Mouse (Mus musculus): ENCODE data around the gene Rab31.

The Rab31 gene

DNA sequence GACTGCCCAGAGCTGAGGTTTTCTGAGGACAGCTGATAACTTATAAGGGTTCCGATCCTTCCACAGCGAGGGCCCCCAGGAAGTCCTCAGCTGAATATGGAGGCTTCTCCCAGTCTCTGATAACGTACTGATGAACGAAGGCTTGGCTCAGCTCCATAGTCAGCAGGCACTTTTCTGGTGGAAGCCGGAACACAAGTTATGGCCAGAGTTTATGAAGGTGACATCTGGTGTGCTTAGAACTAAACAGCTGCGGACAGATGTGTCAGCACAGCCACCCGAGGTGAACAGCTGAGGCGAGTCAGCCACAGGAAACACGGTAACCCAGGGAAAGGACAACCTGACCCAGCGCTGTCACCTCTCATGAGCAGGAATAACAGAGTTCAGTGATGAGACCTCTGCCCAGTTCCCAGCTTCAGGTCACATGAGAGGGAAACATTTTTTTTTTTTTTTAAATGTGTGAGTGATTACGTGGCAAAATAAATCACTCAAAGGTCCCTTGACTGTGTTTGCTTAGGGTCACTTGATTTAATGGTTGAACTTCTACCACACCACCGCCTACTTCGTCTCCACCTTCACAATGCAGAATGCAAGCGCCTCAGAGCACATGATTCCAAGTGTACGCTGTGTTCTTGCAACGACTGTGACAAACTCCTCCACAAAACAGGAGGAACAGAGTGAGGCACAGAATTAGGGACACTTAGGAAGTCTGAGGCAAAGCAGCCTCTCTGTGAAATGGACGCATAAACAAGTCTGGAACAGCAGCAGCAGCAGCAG is 106.0 kb downstream of the Rab31 start:
- DNase-seq (ENCODE audit: low read depth): no peak

DNA sequence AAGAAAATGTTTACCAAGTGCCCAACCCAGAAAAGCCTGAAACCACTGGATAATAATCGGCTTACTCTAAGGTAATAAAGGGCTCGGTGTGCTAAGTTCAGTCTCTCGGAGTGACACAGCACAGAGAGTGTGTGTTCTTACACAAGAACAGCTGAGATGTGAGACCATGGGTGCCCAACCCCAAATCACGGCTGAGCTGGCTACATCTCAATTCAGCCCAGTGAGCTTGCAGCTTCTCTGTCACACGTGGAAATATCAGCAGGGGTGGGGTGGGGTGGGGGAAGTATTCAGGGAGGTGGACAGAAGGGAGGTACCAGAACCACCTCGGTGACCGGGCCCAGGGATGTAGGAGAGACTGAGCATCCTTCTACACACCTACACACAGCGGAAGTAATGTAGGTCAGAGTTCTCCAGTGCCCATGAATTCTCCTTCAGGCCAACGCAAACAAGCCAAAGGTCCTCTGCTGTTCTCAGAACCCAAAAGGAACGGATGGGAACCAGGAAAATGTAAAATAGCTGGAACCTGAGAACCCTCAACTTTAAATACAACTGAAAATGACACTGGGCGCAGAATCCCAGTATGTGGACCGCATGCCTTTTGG is 106.7 kb downstream of the Rab31 start:
- DNase-seq (ENCODE audit: low read depth): no peak

DNA sequence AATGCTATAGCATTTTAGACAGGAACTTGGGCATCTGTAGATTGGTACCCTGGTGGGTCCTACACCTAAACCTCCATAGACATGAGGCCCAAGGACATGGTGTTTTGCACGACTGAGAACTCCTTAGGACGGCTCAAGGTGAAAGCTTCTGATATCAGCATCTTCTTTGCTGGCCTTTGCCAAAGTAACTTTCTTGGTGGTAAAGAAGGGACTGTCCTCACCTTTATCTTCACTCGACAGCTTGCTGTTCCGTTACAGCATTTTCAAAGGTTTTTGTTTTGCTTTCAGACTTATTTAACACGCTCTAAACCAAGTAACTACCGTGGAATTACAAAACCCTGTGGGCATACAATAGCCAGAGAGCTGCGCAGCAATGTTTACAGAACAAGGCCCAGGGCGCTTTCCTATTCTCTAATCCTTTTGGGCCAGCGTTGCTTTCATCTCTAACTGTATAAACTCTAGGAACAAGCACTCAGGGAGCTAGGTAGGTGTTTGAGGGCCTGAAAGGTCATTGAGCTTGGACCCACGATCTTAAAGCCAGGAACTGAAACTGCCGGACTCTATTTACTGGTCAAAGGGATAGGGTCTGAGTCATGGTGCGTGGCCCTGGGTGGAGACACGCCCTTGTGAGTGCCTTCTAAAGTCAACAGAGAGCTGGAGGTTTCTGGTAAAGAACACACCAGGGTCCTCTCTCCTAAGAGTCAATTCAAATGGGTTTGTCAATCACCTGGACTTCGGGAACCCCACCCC is 109.0 kb downstream of the Rab31 start:
- no peak for DNase-seq (ENCODE audit: low read depth)

DNA sequence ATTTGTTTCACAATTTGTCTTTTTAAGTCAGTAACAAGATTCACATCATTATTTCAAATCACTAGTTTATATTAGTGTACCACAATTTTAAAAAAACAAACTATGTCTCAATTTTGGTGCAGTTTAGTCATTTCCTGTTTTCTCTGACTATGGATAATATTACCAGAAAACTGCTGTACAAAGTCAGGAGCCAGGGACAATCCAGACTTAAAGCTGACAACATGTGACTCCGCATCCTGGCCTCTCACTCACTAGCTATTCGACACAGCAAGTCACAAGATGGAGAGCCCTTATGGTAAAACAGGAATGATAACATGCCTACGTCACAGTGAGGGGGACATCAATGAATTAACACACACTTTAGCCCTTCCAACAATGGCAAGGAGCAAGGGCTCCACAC is 109.9 kb downstream of the Rab31 start:
- DNase-seq (ENCODE audit: low read depth): no peak

- DNase-seq (ENCODE audit: low read depth): no peak
Measured at GRCm38 (mm10) chr17:65658416-65658815, 114.1 kb downstream of the Rab31 start.

DNA sequence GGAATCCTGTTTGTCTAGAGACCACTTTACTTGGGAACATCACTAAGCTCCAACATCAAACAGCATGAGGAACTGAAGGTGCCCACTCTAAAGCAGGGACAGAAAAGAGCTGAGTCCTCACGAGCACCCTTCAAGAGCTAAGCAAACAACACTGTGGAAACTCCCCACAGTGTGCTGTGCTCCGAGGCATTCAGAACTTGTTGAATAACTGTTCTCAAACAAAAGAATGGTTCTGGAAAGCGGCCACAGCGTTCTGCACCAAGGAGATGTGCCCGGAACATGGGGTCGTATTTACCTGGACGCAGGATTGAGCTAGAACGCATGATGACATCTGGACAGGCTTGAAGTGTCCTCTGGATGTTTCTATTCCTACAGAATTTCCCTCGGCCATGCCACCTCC is 114.6 kb downstream of the Rab31 start:
- DNase-seq (ENCODE audit: low read depth): no peak

GRCm38 (mm10) chr17:65656731-65657130 is 115.8 kb downstream of the Rab31 start:
- DNase-seq (ENCODE audit: low read depth): no peak

- no peak for DNase-seq (ENCODE audit: low read depth)
Measured at GRCm38 (mm10) chr17:65656076-65656475, 116.5 kb downstream of the Rab31 start.

- no peak for DNase-seq (ENCODE audit: low read depth)
Measured at GRCm38 (mm10) chr17:65655608-65656007, 116.9 kb downstream of the Rab31 start.

DNA sequence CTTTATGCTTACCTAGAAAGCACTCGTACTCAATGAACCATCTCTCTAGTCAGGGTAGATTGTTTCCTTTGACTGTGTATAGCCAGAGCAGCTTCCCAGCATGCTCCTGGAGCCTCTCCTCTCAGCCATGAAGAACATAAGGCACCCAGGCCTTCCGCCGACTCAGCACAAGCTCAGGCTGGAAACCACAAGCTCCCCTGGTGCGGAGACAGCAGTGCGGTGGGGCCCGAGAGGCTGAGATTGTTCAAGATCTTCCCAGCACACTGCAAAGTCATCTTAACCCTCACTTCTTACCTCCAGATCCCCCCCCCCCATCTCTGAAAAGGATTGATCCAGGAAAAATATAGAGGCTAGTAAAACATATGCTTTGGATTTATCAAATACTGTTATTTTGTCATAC is 122.0 kb downstream of the Rab31 start:
- DNase-seq (ENCODE audit: low read depth): no peak

DNA sequence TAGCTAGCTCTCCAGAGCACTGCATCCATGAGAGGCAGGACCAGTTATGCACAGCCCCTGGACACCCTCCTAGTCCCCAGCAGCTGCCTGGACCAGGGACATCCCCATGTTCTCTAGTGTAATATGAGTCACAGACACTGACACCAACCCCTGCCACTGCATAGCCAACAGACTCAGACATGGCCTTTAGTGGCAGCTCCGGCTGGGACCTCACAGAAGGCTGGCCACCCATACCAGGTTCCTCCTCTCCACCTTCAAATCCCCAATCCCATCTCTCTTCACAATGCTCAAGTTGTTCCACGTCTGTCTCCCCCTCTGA is 123.4 kb downstream of the Rab31 start:
- DNase-seq (ENCODE audit: low read depth): no peak

DNA sequence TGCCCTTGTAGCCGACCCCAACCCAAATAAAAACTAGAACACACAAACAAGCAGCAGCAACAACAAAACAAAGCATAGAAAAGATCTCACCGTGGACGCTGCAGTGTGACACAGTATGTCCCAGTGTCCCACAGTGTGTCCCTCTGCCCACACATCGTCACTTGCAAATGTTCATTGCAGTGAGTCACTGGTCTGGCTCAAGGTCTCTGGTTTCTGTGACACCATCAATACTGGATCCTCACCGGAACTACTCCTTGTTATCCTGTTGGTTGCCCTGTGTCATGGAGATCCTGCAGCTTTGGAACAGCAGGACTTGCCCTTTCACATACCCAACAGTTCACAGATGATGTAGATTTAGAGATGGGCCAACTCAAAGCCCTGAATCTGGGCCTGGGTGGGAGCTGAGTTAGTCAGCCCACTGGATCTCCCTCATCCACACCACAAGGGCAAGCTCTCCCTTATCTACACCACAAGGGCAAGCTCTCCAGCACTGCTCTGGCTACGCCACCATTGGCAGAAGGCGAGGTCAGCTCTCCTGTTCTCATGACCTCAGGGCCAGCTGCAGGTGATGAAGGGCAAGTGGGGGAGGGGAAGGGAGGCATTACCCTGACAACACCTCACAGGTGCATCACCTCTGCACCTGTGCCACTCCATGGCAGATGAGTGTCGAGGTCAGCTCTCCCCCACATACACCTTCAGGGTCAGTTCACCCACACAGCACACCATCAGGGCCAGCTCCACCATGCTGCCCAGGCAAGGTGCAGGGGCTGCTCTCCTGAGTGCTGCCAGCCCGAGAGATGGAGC is 124.0 kb downstream of the Rab31 start:
- DNase-seq (ENCODE audit: low read depth): no peak

- DNase-seq (ENCODE audit: low read depth): no peak
Measured at GRCm38 (mm10) chr17:65647961-65648360, 124.6 kb downstream of the Rab31 start.

GRCm38 (mm10) chr17:65647226-65647625 is 125.3 kb downstream of the Rab31 start:
- DNase-seq (ENCODE audit: low read depth): no peak

DNA sequence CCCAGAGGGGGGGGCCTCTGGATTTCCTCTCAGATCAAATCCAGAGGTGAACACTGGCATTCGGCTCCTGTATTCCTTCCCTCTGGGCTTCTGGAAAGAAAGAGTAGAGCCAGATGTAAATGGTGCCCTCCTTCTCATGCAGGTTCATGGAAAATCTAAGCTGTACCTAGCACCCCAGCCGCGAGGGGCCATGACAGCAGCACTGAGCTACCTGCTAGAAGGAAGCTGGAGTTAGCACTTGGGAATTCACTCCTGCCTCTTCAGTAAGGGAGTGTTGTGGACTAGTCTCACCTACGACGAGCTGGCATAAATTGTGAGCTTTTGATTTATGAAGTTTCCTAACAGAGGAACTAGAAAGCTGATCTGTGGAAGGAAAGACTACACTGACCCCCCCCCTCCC is 129.0 kb downstream of the Rab31 start:
- DNase-seq (ENCODE audit: low read depth): no peak

GRCm38 (mm10) chr17:65643051-65643521 is 129.5 kb downstream of the Rab31 start:
- DNase-seq (ENCODE audit: low read depth): no peak

DNA sequence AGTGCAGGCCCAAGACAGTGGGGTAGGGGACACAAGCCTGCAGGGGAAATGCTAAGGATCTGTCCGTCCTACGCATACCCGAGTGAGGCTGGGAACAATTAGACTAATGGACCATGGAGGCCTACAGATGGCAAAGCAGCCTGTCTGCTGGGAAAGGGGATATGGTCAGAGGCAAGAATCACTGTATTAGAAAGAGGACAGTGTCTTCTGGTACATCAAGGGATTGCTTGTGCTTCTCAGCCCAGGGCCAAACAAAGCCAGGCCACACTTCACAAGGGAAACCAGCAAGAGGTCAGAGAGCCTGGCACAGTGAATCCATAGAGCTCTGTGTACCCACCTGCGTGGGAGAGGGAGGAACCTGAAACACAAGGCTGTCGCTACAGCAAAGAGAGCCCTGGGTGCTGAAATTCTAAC is 130.0 kb downstream of the Rab31 start:
- no peak for DNase-seq (ENCODE audit: low read depth)

DNA sequence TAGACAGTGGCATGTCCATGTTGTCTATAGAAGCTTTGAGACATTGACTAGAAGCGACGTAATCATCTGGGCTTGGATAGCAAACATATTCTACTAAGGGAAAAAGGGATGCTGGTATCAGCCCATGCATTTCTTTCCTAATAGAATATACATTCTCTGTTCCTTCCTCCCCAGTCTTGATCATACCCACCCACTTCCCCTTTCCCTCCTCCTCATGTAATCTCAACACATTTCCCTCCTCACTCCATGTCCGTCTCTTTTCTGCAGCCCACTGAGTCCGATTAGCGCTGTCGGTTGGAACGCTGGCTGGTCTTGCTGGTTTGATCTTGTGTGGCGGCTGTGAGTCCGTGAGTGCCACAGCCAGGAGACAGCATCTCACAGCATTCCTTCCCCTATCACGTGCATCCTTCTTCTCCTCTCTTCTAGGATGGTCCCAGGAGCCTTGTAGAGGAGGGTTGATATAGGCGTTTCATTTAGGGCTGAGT is 130.8 kb downstream of the Rab31 start, which contains the start of gene Txndc2:
Txndc2 (minus strand) TSS at position 435 of the 485 bp plus-strand sequence.
- DNase-seq (ENCODE audit: low read depth): no peak

- DNase-seq (ENCODE audit: low read depth): no peak
Measured at GRCm38 (mm10) chr17:65639144-65639543, 133.4 kb downstream of the Rab31 start.

DNA sequence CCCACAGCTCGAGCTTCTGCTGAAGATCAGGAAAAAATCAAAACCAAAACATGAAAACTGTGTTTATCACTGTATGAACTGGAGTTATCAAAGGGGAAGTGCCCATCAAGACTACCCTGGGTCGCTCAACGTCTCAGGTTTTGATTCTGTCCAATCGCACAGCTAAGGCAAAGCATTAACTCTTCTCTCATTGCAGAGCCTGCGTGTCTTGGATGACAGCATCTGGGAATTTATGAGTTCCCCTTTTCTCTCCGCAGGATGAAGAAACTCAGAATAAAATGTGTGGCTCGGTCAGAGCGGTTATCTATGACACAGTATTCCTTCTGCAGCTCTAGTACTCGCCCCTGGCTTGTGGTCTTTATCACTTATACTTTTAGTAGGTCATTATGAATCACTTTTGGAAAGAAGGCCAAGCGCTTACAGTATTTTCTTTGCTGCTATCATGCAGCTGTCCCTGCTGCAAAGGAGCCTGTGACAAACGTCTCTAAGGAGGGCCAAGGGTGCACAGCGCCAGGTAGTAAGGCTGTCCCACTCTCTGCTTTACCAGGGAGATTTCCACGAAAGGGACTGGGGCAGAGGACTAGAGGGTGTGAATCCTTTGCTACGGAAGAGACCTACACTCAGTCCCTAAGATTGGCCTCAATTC is 136.7 kb downstream of the Rab31 start:
- no peak for DNase-seq (ENCODE audit: low read depth)

GRCm38 (mm10) chr17:65629943-65630342 is 142.6 kb downstream of the Rab31 start:
- DNase-seq (ENCODE audit: low read depth): no peak
